Mouse (Mus musculus): ENCODE measurements at regions not wholly inside any gene's neighbourhood (a gene's known extent, or its start where the extent isn't known, plus 50 kb on each side); places are given as distances from the start of the nearest gene placed in this dataset.

DNA sequence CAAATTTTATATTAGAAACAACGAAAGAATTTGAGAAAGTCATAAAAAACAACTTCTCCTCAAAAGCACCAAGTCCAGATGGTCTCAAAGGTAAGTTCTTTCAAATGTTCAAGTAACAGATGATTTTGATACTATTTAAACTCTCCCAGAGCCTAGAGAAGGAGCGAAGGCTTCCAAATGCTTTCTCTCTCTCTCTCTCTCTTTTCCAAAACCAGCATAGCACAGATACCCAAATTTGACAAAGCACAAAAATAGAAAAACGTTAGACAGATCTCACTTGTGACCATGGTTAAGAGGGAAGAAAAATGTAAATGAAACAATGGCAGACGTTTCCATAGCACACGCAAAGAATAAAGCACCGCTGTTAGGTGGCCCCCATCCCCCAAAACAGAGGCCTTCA, 158.7 kb upstream of the Wscd1 start:
- ATAC-seq (ENCODE audit: low FRiP score, low read depth) (no peak), DNase-seq (ENCODE audit: low spot score) (no peak)
- Histone ChIP-seq H3K9ac (ENCODE audit: low read depth, low read length, severe bottlenecking) (no peak overlapping the region), H3K4me3 (replicated peaks; ENCODE audit: low read length) (no peak overlapping the region), H3K36me3 (ENCODE audit: control insufficient read depth, insufficient read depth, low read length) (no peaks in the 10 kb centered on the region), H3K4me2 (replicated peaks; ENCODE audit: low read depth, low read length, severe bottlenecking) (no peak overlapping the region), H3K9me3 (ENCODE audit: control insufficient read depth, low read length) (no peaks in the 10 kb centered on the region), H3K27me3 (ENCODE audit: control insufficient read depth, insufficient read depth, low read length) (no peaks in the 10 kb centered on the region), H3K4me1 (ENCODE audit: control insufficient read depth, insufficient read depth, low read length) (no peaks in the 10 kb centered on the region), H3K27ac (replicated peaks; ENCODE audit: low read depth, low read length) (no peak overlapping the region)
- whole genome bisulfite sequencing, result 83% methylated on average over 6 of the region's 6 CpGs
- TF ChIP-seq POLR2A (IDR thresholded peaks at IDR 0.05; ENCODE audit: borderline replicate concordance, extremely low read depth, insufficient read depth, insufficient read length), result no peak

DNA sequence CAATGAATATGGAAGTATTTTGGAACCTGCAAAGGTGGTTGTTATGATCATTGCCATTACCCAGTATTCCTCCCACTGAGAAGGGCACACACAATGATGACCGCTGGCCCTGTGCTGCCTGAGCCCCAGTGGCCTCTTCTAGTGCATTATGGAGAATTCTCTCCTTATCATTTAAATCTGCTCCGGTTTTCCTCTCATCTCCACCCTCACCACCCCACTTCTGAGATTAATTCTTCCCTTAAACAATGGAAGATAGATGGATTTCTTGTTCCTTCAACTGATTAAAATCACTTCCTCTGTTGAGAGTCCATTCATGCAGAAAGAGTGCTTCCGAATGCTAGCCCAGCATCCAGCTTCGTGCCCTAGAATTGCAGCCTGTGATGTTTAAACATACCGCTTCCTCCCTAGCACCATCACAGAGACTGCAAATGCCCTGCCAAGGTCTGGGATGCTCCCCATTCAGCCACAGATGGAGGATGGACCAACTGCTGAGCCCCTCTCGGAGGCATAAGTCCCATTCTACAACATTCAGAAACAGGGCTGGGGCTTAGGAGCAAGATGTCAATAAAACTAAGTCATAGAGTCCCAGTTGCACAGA, 155.4 kb upstream of the Wscd1 start:
- Histone ChIP-seq H3K36me3 (ENCODE audit: control insufficient read depth, insufficient read depth, low read length) (no peaks in the 10 kb centered on the region), H3K4me1 (ENCODE audit: control insufficient read depth, insufficient read depth, low read length) (no peaks in the 10 kb centered on the region), H3K9ac (ENCODE audit: low read depth, low read length, severe bottlenecking) (no peak overlapping the region), H3K27me3 (ENCODE audit: control insufficient read depth, insufficient read depth, low read length) (no peaks in the 10 kb centered on the region), H3K9me3 (ENCODE audit: control insufficient read depth, low read length) (no peaks in the 10 kb centered on the region), H3K4me2 (replicated peaks; ENCODE audit: low read depth, low read length, severe bottlenecking) (no peak overlapping the region), H3K27ac (replicated peaks; ENCODE audit: low read depth, low read length) (no peak overlapping the region), H3K4me3 (replicated peaks; ENCODE audit: low read length) (no peak overlapping the region)
- no peak for TF ChIP-seq POLR2A (IDR thresholded peaks at IDR 0.05; ENCODE audit: borderline replicate concordance, extremely low read depth, insufficient read depth, insufficient read length)
- no peak for DNase-seq (ENCODE audit: low spot score)
- no peak for ATAC-seq (ENCODE audit: low FRiP score, low read depth)
- WGBS, result 85% methylated on average over 6 of the region's 6 CpGs

DNA sequence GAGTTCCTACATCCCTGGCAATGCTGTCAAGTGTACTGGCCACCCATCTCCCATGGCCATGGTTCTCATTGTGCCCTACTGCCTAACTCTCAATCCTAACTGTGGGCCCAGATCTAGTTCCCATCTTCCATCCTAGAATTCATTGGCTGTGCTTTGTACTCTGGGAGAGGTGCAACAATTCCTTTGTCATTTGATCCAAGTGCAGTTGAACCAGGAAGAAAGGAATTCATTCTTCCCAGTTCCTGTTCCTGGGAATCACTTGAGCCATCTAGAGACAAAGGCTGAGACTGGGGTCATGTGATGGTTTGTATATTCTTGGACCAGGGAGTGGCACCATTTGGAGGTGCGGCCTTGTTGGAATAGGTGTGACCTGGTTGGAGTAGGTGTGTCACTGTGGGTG, 152.0 kb upstream of the Wscd1 start:
- H3K9me3 ChIP-seq (ENCODE audit: control insufficient read depth, low read length), result no peaks in the 10 kb centered on the region
- no peak overlapping the region for H3K4me2 ChIP-seq (replicated peaks; ENCODE audit: low read depth, low read length, severe bottlenecking)
- ATAC-seq (ENCODE audit: low FRiP score, low read depth), result no peak
- H3K27ac ChIP-seq (replicated peaks; ENCODE audit: low read depth, low read length), result no peak overlapping the region
- no peak for TF ChIP-seq POLR2A (IDR thresholded peaks at IDR 0.05; ENCODE audit: borderline replicate concordance, extremely low read depth, insufficient read depth, insufficient read length)
- H3K4me3 ChIP-seq (replicated peaks; ENCODE audit: low read length), result no peak overlapping the region
- H3K9ac ChIP-seq (ENCODE audit: low read depth, low read length, severe bottlenecking), result no peak overlapping the region
- no peaks in the 10 kb centered on the region for H3K36me3 ChIP-seq (ENCODE audit: control insufficient read depth, insufficient read depth, low read length)
- 80% methylated on average over 1 of the region's 1 CpGs for WGBS
- no peaks in the 10 kb centered on the region for H3K27me3 ChIP-seq (ENCODE audit: control insufficient read depth, insufficient read depth, low read length)
- no peak for DNase-seq (ENCODE audit: low spot score)
- H3K4me1 ChIP-seq (ENCODE audit: control insufficient read depth, insufficient read depth, low read length), result no peaks in the 10 kb centered on the region

DNA sequence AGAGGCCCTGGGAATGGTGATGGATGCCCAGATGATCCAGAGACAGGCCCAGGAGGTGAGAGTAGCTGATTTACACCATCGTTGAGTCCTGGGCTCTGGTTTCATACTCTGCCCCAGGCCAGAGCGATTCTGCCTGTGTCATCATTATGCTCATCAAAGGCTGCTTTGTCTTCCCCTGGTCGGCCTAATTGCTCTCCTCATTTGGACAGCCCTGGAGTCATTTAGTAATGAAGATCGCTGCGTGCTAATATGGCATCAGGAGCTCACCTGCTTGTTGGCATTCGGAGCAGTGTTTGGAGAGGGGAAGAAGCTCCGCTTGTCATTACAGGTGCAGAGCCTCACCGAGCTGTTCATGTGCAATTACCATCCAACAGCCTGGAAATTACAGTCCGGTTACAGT, 138.9 kb upstream of the Wscd1 start:
- ATAC-seq (ENCODE audit: low FRiP score, low read depth) (no peak), DNase-seq (ENCODE audit: low spot score) (no peak)
- WGBS, result 63% methylated on average over 9 of the region's 9 CpGs
- H3K4me2 ChIP-seq (replicated peaks; ENCODE audit: low read depth, low read length, severe bottlenecking), result no peak overlapping the region
- TF ChIP-seq POLR2A (IDR thresholded peaks at IDR 0.05; ENCODE audit: borderline replicate concordance, extremely low read depth, insufficient read depth, insufficient read length), result no peak
- no peaks in the 10 kb centered on the region for H3K27me3 ChIP-seq (ENCODE audit: control insufficient read depth, insufficient read depth, low read length)
- H3K36me3 ChIP-seq (ENCODE audit: control insufficient read depth, insufficient read depth, low read length), result no peaks in the 10 kb centered on the region
- H3K4me1 ChIP-seq (ENCODE audit: control insufficient read depth, insufficient read depth, low read length), result no peaks in the 10 kb centered on the region
- H3K9me3 ChIP-seq (ENCODE audit: control insufficient read depth, low read length), result no peaks in the 10 kb centered on the region
- H3K9ac ChIP-seq (ENCODE audit: low read depth, low read length, severe bottlenecking), result no peak overlapping the region
- no peak overlapping the region for H3K27ac ChIP-seq (replicated peaks; ENCODE audit: low read depth, low read length)
- H3K4me3 ChIP-seq (replicated peaks; ENCODE audit: low read length), result no peak overlapping the region

DNA sequence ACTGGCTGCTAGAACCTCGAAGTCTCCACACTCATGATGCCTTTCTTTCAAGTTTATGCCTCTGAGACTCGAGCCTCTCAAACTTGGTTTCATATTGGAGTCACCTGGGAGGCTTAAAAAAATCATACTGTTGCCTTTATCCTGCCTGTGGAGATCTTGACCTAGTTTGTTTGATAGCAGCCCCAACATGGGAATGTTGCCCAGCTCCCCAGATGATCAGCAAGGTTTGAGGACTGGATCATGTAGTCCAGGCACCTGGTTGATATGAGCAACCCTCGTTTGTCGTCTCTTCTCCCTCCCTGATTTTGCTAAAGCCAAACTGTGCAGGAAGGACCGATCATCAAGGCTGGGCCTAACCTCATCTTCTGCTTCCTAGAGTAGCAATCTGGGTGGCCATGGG, 134.2 kb upstream of the Wscd1 start:
- WGBS, result 68% methylated on average over 5 of the region's 5 CpGs
- Histone ChIP-seq H3K9me3 (ENCODE audit: control insufficient read depth, low read length) (no peaks in the 10 kb centered on the region), H3K27ac (replicated peaks; ENCODE audit: low read depth, low read length) (no peak overlapping the region), H3K4me3 (replicated peaks; ENCODE audit: low read length) (no peak overlapping the region), H3K36me3 (ENCODE audit: control insufficient read depth, insufficient read depth, low read length) (no peaks in the 10 kb centered on the region), H3K27me3 (ENCODE audit: control insufficient read depth, insufficient read depth, low read length) (no peaks in the 10 kb centered on the region), H3K9ac (ENCODE audit: low read depth, low read length, severe bottlenecking) (no peak overlapping the region), H3K4me2 (replicated peaks; ENCODE audit: low read depth, low read length, severe bottlenecking) (no peak overlapping the region), H3K4me1 (ENCODE audit: control insufficient read depth, insufficient read depth, low read length) (no peaks in the 10 kb centered on the region)
- ATAC-seq (ENCODE audit: low FRiP score, low read depth), result no peak
- TF ChIP-seq POLR2A (IDR thresholded peaks at IDR 0.05; ENCODE audit: borderline replicate concordance, extremely low read depth, insufficient read depth, insufficient read length), result no peak
- DNase-seq (ENCODE audit: low spot score), result no peak
